Comparison of ENCODE assay signal across 19 mouse cellular contexts in the genomic region with DNA sequence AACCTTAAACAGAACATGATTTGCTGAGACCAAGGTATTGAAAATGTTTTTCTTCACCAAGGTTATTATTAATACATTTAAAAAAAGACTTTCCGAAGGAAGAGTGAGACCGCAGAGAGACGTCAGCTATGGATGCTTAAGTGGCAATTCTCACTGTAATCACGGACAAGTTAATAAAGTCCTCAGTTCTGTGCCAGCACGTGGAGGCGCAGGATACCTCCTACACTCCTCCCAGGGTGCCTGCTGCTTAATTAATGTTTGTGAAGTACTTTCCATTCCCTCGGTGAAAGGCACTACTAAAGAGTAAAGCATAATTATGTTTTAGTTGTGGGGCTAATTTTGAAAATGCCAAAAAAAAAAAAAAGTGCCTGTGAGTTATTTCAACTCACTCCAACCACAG.
"Had no signal": no experiment of that assay in that cellular context is flagged by ENCODE, and none has a peak within 500 bp of the region (broad histone marks: within the 10 kb centered on the region; RNA-seq: fewer than 3 reads in every experiment).

No protein-coding gene starts in this region.

- H3K9ac ChIP-seq: limb, embryonic 13.5 days; liver, embryonic 12.5 days; liver, embryonic 15.5 days; lung, embryonic 15.5 days; neural tube, embryonic 13.5 days had no signal

- H3K4me2 ChIP-seq: limb, embryonic 13.5 days; liver, embryonic 12.5 days; liver, embryonic 15.5 days; lung, embryonic 15.5 days; midbrain, embryonic 11.5 days; neural tube, embryonic 13.5 days had no signal

- H3K27ac ChIP-seq: limb, embryonic 13.5 days; liver, embryonic 12.5 days; liver, embryonic 15.5 days; lung, embryonic 15.5 days; neural tube, embryonic 13.5 days had no signal

- H3K4me1 ChIP-seq: liver, embryonic 12.5 days; liver, embryonic 15.5 days had no signal

- ATAC-seq: liver, embryonic 12.5 days had no signal

- H3K36me3 ChIP-seq: limb, embryonic 10.5 days; limb, embryonic 13.5 days; liver, embryonic 12.5 days; liver, embryonic 15.5 days; lung, embryonic 15.5 days; neural tube, embryonic 13.5 days had no signal

- H3K9me3 ChIP-seq: limb, embryonic 10.5 days; limb, embryonic 13.5 days; liver, embryonic 12.5 days; liver, embryonic 15.5 days; lung, embryonic 15.5 days; megakaryocyte, embryonic 14.5 days; neural tube, embryonic 13.5 days had no signal

- H3K4me3 ChIP-seq: limb, embryonic 10.5 days; limb, embryonic 13.5 days; liver, embryonic 12.5 days; liver, embryonic 15.5 days; lung, embryonic 15.5 days; megakaryocyte, embryonic 14.5 days; neural tube, embryonic 13.5 days had no signal

- DNase-seq: kidney, adult 18-20 months; kidney, adult 9 months; kidney, postnatal 14 days; liver; lung, adult 18-20 months; lung, postnatal 10 days; lung, postnatal 36 days; midbrain, embryonic 14.5 days; thymus, adult 2 months; thymus, postnatal 14 days; thymus, postnatal 4 days had no signal

- H3K27me3 ChIP-seq: limb, embryonic 13.5 days; liver, embryonic 12.5 days; liver, embryonic 15.5 days; lung, embryonic 15.5 days; neural tube, embryonic 13.5 days had no signal
